Mouse (Mus musculus): ENCODE data around the gene Itgal. TPM values are rescaled to one million over a fixed set of nuclear protein-coding genes. Genes with fewer than 3 reads are reported as not detected.

The Itgal gene
- polyA plus RNA-seq, 1 experiment, result 1.3 TPM

- no peak for TF ChIP-seq POLR2A (IDR thresholded peaks at IDR 0.05; ENCODE audit: extremely low read depth, insufficient read depth, low read length)
- no peak for TF ChIP-seq CTCF (IDR thresholded peaks at IDR 0.05; ENCODE audit: extremely low read depth, insufficient read depth, low read length)
- H3K4me1 ChIP-seq (ENCODE audit: control insufficient read depth, insufficient read depth, low read length), result no peaks in the 10 kb centered on the region
- H3K4me3 ChIP-seq (ENCODE audit: insufficient read depth, low read length), result no peak overlapping the region
- no peak overlapping the region for H3K27ac ChIP-seq (ENCODE audit: insufficient read depth, low read length)
Measured at GRCm38 (mm10) chr7:127296786-127297555, 911 bp downstream of the Itgal start.

DNA sequence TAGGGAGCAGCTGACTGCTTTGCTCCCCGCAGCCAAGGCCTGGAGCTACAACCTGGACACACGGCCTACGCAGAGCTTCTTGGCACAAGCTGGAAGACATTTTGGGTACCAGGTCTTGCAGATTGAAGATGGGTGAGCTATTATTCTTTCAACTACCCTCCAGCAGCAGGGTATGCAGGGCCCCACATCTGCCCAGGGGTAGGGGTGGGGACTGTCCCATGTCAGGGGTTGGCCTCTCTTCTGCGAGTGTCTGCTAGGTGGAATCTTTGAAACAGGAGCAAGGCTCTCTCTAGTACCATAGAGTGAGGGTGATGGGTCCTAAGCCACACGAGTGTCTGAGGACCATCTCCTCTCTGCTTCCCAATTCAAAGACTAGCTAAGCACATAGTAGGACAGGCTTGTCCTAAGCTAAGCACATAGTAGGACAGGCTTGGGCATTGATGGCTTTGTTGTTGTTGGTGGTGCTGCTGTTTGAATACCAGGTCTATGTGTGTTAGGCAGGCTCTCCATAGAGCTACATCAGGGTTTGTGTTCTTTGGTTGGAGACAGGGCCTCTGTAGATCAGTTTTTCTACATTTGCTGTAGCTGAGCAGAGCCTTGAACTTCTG, 1.6 kb downstream of the Itgal start:
- Histone ChIP-seq H3K4me1 (ENCODE audit: control insufficient read depth, insufficient read depth, low read length) (no peaks in the 10 kb centered on the region), H3K27ac (ENCODE audit: insufficient read depth, low read length) (no peak overlapping the region), H3K4me3 (ENCODE audit: insufficient read depth, low read length) (no peak overlapping the region)
- TF ChIP-seq CTCF (IDR thresholded peaks at IDR 0.05; ENCODE audit: extremely low read depth, insufficient read depth, low read length) (no peak), POLR2A (IDR thresholded peaks at IDR 0.05; ENCODE audit: extremely low read depth, insufficient read depth, low read length) (no peak)

GRCm38 (mm10) chr7:127308431-127308830, 12.4 kb downstream of the Itgal start:
- Histone ChIP-seq H3K4me1 (ENCODE audit: control insufficient read depth, insufficient read depth, low read length) (no peaks in the 10 kb centered on the region), H3K4me3 (ENCODE audit: insufficient read depth, low read length) (no peak overlapping the region), H3K27ac (ENCODE audit: insufficient read depth, low read length) (no peak overlapping the region)
- TF ChIP-seq CTCF (IDR thresholded peaks at IDR 0.05; ENCODE audit: extremely low read depth, insufficient read depth, low read length), result no peak
- no peak for TF ChIP-seq POLR2A (IDR thresholded peaks at IDR 0.05; ENCODE audit: extremely low read depth, insufficient read depth, low read length)

- TF ChIP-seq CTCF (IDR thresholded peaks at IDR 0.05; ENCODE audit: extremely low read depth, insufficient read depth, low read length) (peak; percentile 57), POLR2A (IDR thresholded peaks at IDR 0.05; ENCODE audit: extremely low read depth, insufficient read depth, low read length) (no peak)
- Histone ChIP-seq H3K4me1 (ENCODE audit: control insufficient read depth, insufficient read depth, low read length) (no peaks in the 10 kb centered on the region), H3K27ac (ENCODE audit: insufficient read depth, low read length) (no peak overlapping the region), H3K4me3 (ENCODE audit: insufficient read depth, low read length) (no peak overlapping the region)
Measured at GRCm38 (mm10) chr7:127308887-127309286, 12.8 kb downstream of the Itgal start.

DNA sequence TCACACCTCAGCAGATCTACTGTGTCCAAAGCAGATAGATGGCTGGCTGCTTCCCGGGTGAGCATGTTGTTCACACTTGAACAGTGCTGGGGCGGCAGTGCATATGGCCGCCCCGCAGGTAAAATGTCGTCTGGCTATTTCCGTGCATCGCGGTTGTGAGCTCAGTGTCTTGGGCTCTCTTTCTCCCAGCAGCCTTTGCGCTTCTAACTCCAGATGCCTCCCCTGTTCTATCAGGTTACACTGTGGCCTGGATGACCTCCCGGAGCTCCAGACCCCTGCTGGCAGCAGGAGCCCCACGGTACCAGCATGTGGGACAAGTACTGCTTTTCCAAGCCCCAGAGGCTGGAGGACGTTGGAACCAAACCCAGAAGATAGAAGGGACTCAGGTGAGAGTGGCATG, 13.9 kb downstream of the Itgal start:
- Histone ChIP-seq H3K27ac (ENCODE audit: insufficient read depth, low read length) (no peak overlapping the region), H3K4me3 (ENCODE audit: insufficient read depth, low read length) (no peak overlapping the region)
- TF ChIP-seq POLR2A (IDR thresholded peaks at IDR 0.05; ENCODE audit: extremely low read depth, insufficient read depth, low read length), result no peak
- no peak for TF ChIP-seq CTCF (IDR thresholded peaks at IDR 0.05; ENCODE audit: extremely low read depth, insufficient read depth, low read length)

GRCm38 (mm10) chr7:127313912-127314311, 17.9 kb downstream of the Itgal start:
- TF ChIP-seq POLR2A (IDR thresholded peaks at IDR 0.05; ENCODE audit: extremely low read depth, insufficient read depth, low read length) (no peak), CTCF (IDR thresholded peaks at IDR 0.05; ENCODE audit: extremely low read depth, insufficient read depth, low read length) (no peak)
- no peak overlapping the region for H3K27ac ChIP-seq (ENCODE audit: insufficient read depth, low read length)
- H3K4me3 ChIP-seq (ENCODE audit: insufficient read depth, low read length), result no peak overlapping the region
- H3K4me1 ChIP-seq (ENCODE audit: control insufficient read depth, insufficient read depth, low read length), result no peaks in the 10 kb centered on the region

More for the DNA sequence above, 13.9 kb downstream of the Itgal start:
- no peaks in the 10 kb centered on the region for H3K4me1 ChIP-seq (ENCODE audit: control insufficient read depth, insufficient read depth, low read length)

GRCm38 (mm10) chr7:127321106-127321505, 25.0 kb downstream of the Itgal start:
- H3K27ac ChIP-seq (ENCODE audit: insufficient read depth, low read length), result no peak overlapping the region
- H3K4me3 ChIP-seq (ENCODE audit: insufficient read depth, low read length), result no peak overlapping the region
- no peaks in the 10 kb centered on the region for H3K4me1 ChIP-seq (ENCODE audit: control insufficient read depth, insufficient read depth, low read length)
- no peak for TF ChIP-seq CTCF (IDR thresholded peaks at IDR 0.05; ENCODE audit: extremely low read depth, insufficient read depth, low read length)
- no peak for TF ChIP-seq POLR2A (IDR thresholded peaks at IDR 0.05; ENCODE audit: extremely low read depth, insufficient read depth, low read length)

- Histone ChIP-seq H3K4me1 (ENCODE audit: control insufficient read depth, insufficient read depth, low read length) (no peaks in the 10 kb centered on the region), H3K4me3 (ENCODE audit: insufficient read depth, low read length) (no peak overlapping the region), H3K27ac (ENCODE audit: insufficient read depth, low read length) (no peak overlapping the region)
- TF ChIP-seq POLR2A (IDR thresholded peaks at IDR 0.05; ENCODE audit: extremely low read depth, insufficient read depth, low read length) (no peak), CTCF (IDR thresholded peaks at IDR 0.05; ENCODE audit: extremely low read depth, insufficient read depth, low read length) (peak; percentile 18; the same call in 1 of the 2 replicates)
Measured at GRCm38 (mm10) chr7:127322085-127322484, 26.0 kb downstream of the Itgal start.

- no peak overlapping the region for H3K4me3 ChIP-seq (ENCODE audit: insufficient read depth, low read length)
- H3K4me1 ChIP-seq (ENCODE audit: control insufficient read depth, insufficient read depth, low read length), result no peaks in the 10 kb centered on the region
- no peak overlapping the region for H3K27ac ChIP-seq (ENCODE audit: insufficient read depth, low read length)
- TF ChIP-seq POLR2A (IDR thresholded peaks at IDR 0.05; ENCODE audit: extremely low read depth, insufficient read depth, low read length), result no peak
Measured at GRCm38 (mm10) chr7:127324944-127325343, 28.9 kb downstream of the Itgal start.

DNA sequence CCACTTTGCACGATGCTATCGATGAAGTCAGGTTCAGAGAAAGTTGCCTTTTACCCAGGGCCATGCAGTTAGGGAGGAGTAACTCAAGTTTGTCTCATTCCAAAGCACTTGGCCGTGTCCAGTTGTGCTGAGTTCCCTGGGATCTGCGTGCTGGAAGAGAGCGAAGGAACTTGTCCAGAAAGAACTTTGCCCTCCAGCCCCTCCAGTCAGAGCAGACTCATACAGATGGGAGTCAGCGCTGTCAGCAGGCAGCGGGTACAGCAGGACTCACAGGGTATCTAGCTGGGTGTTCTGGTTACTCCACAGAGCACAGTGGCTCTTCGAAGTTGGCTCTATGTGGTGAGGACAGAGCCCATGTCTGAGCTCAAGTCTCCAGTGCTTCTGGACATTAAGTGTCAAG, 29.5 kb downstream of the Itgal start:
- Histone ChIP-seq H3K27ac (ENCODE audit: insufficient read depth, low read length) (no peak overlapping the region), H3K4me1 (ENCODE audit: control insufficient read depth, insufficient read depth, low read length) (no peaks in the 10 kb centered on the region), H3K4me3 (ENCODE audit: insufficient read depth, low read length) (no peak overlapping the region)
- TF ChIP-seq CTCF (IDR thresholded peaks at IDR 0.05; ENCODE audit: extremely low read depth, insufficient read depth, low read length) (no peak), POLR2A (IDR thresholded peaks at IDR 0.05; ENCODE audit: extremely low read depth, insufficient read depth, low read length) (no peak)
